Mouse (Mus musculus): ENCODE results near the gene Atf6b. TPM values are rescaled to one million over a fixed set of nuclear protein-coding genes. Genes with fewer than 3 reads are reported as not detected.

The Atf6b gene
- polyA plus RNA-seq, 1 experiment from 2014 or later = 117 TPM

- Histone ChIP-seq H3K36me3 (peaks cover 63% of the 10 kb centered on the region), H3K27me3 (no peaks in the 10 kb centered on the region), H3K27ac (no peak overlapping the region), H3K4me3 (no peak overlapping the region), H3K4me2 (no peak overlapping the region), H3K4me1 (replicated peaks) (peaks cover 33% of the 10 kb centered on the region), H3K9me3 (no peaks in the 10 kb centered on the region), H3K9ac (0 out of 2 replicates have a peak overlapping the region, but pooled peaks have one; percentile 13)
- 88% methylated on average over 8 of the region's 8 CpGs for WGBS
- ATAC-seq (ENCODE audit: low FRiP score) = no peak
Measured at GRCm38 (mm10) chr17:34611050-34611449, 35.9 kb upstream of the Atf6b start.

DNA sequence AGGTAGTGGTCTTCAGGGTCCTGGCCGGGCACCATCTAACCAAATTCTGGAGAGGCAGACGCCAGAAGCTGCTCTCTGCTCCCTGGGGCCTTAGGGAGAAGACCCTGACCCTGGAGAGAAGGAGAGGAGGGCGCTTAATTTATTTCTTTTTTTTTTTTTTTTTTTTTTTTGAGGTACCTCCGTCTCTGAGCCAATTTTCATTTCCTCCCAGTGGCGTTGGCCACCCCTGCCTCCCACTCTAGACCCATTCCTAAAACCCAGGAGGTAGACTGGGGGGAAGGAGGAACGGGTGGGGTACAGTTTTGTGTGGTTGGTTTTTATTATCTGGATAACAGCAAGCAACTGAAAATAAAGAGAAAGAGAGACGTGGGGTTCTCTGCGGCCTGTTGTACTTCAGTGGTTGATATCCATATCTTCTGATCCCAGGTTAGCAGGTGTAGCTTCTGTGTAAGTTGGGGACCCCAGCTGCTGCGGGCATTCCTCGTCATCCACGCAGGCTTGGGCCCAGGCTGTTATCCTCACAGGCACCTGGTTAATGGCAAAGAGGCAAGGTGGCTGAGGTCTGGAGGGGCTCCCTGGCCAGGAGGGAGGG, 33.8 kb upstream of the Atf6b start:
- Histone ChIP-seq H3K36me3 (peaks cover 76% of the 10 kb centered on the region), H3K27me3 (no peaks in the 10 kb centered on the region), H3K9me3 (no peaks in the 10 kb centered on the region), H3K4me3 (no peak overlapping the region), H3K4me1 (replicated peaks) (peaks cover 14% of the 10 kb centered on the region), H3K9ac (no peak overlapping the region), H3K4me2 (no peak overlapping the region), H3K27ac (no peak overlapping the region)
- 91% methylated on average over 10 of the region's 11 CpGs for WGBS
- ATAC-seq (ENCODE audit: low FRiP score) = no peak

- H3K27me3 ChIP-seq = no peaks in the 10 kb centered on the region
- no peaks in the 10 kb centered on the region for H3K9me3 ChIP-seq
- H3K4me1 ChIP-seq (replicated peaks) = peaks cover 7% of the 10 kb centered on the region
- no peak for ATAC-seq (ENCODE audit: low FRiP score)
- H3K9ac ChIP-seq = no peak overlapping the region
- 85% methylated on average over 10 of the region's 10 CpGs for WGBS
- H3K36me3 ChIP-seq = peaks cover 76% of the 10 kb centered on the region
- H3K27ac ChIP-seq = no peak overlapping the region
- no peak overlapping the region for H3K4me3 ChIP-seq
- no peak overlapping the region for H3K4me2 ChIP-seq
Measured at GRCm38 (mm10) chr17:34613830-34614229, 33.1 kb upstream of the Atf6b start.

GRCm38 (mm10) chr17:34615871-34616270, 31.1 kb upstream of the Atf6b start, which contains the start of gene Egfl8:
TSS of gene Egfl8 (minus strand) at chr17:34615971.
- peaks cover 77% of the 10 kb centered on the region for H3K36me3 ChIP-seq
- no peaks in the 10 kb centered on the region for H3K27me3 ChIP-seq
- peak within 1 kb of the TSS; percentile 11; the same call in 1 of the 2 replicates for H3K9ac ChIP-seq
- no peak within 1 kb of the TSS for H3K4me3 ChIP-seq
- no peaks in the 10 kb centered on the region for H3K4me1 ChIP-seq (replicated peaks)
- H3K4me2 ChIP-seq = peak within 1 kb of the TSS; percentile 13; the same call in 1 of the 2 replicates
- ATAC-seq (ENCODE audit: low FRiP score) = no peak
- H3K27ac ChIP-seq = peak within 1 kb of the TSS; percentile 41; the same call in 1 of the 2 replicates
- 54% methylated on average over 6 of the region's 6 CpGs for WGBS
- H3K9me3 ChIP-seq = no peaks in the 10 kb centered on the region

DNA sequence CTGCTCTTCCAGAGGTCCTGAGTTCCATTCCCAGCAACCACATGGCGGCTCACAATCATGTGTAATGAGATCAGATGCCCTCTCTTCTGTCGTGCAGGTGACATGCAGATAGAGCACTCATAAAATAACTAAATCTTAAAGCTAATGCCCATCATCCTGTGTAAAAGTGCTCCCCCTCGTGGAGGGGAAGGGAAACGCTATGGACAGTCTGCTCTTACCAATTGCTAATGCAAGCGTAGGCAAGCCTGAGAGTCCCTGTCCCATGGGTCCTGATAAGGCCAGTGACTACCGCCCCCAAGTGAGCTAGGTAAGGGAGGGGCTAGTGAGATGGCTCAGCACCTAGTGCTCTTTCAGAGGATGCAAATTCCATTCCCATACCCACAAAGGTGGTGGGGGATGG, 27.9 kb upstream of the Atf6b start:
- no peak overlapping the region for H3K4me3 ChIP-seq
- ATAC-seq (ENCODE audit: low FRiP score) = no peak
- peaks cover 75% of the 10 kb centered on the region for H3K36me3 ChIP-seq
- 12% methylated on average over 6 of the region's 6 CpGs for WGBS
- H3K27me3 ChIP-seq = no peaks in the 10 kb centered on the region
- no peak overlapping the region for H3K9ac ChIP-seq
- H3K9me3 ChIP-seq = no peaks in the 10 kb centered on the region
- no peaks in the 10 kb centered on the region for H3K4me1 ChIP-seq (replicated peaks)
- H3K27ac ChIP-seq = no peak overlapping the region
- no peak overlapping the region for H3K4me2 ChIP-seq

DNA sequence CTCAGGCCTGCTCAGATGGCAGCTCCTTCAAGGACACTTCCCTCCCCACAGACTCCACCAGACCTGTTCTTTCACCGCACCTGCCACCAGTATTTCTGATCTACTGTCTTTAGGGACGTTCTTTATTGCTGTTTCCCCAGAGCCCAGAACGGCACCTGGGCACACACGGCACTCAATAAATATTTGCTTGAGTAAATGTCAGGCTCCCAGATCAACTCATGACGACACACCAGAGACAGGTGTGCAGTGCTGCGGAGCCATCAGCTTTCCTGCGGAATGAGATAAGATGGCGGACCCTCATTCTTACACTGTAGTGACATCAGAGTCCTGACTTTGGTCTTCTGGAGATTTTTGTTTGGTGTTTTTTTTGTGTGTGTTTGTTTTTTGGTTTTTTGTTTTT, 25.9 kb upstream of the Atf6b start:
- WGBS = 93% methylated on average over 8 of the region's 8 CpGs
- H3K4me1 ChIP-seq (replicated peaks) = peaks cover 4% of the 10 kb centered on the region

GRCm38 (mm10) chr17:34623161-34623560, 23.8 kb upstream of the Atf6b start:
- Histone ChIP-seq H3K27me3 (no peaks in the 10 kb centered on the region), H3K9ac (no peak overlapping the region), H3K36me3 (peaks cover 44% of the 10 kb centered on the region), H3K4me1 (replicated peaks) (peaks cover 19% of the 10 kb centered on the region), H3K9me3 (no peaks in the 10 kb centered on the region), H3K27ac (no peak overlapping the region), H3K4me3 (no peak overlapping the region), H3K4me2 (no peak overlapping the region)
- no peak for ATAC-seq (ENCODE audit: low FRiP score)
- WGBS = 90% methylated on average over 9 of the region's 9 CpGs

More for the DNA sequence above, 25.9 kb upstream of the Atf6b start:
- no peak overlapping the region for H3K9ac ChIP-seq
- no peak overlapping the region for H3K4me3 ChIP-seq
- H3K9me3 ChIP-seq = no peaks in the 10 kb centered on the region
- H3K36me3 ChIP-seq = peaks cover 57% of the 10 kb centered on the region
- ATAC-seq (ENCODE audit: low FRiP score) = no peak
- no peak overlapping the region for H3K27ac ChIP-seq
- H3K4me2 ChIP-seq = no peak overlapping the region
- no peaks in the 10 kb centered on the region for H3K27me3 ChIP-seq

- WGBS = 98% methylated on average over 3 of the region's 3 CpGs
- Histone ChIP-seq H3K27ac (no peak overlapping the region), H3K4me3 (no peak overlapping the region), H3K4me1 (replicated peaks) (peaks cover 37% of the 10 kb centered on the region), H3K36me3 (peaks cover 35% of the 10 kb centered on the region), H3K9ac (no peak overlapping the region), H3K27me3 (peaks cover 5% of the 10 kb centered on the region), H3K4me2 (no peak overlapping the region), H3K9me3 (no peaks in the 10 kb centered on the region)
- no peak for ATAC-seq (ENCODE audit: low FRiP score)
Measured at GRCm38 (mm10) chr17:34624981-34625380, 22.0 kb upstream of the Atf6b start.

GRCm38 (mm10) chr17:34626062-34626772, 20.7 kb upstream of the Atf6b start:
- H3K9me3 ChIP-seq = no peaks in the 10 kb centered on the region
- peaks cover 17% of the 10 kb centered on the region for H3K27me3 ChIP-seq
- H3K4me2 ChIP-seq = peak overlapping the region; percentile 91
- peak overlapping the region; percentile 93 for H3K27ac ChIP-seq
- 53% methylated on average over 16 of the region's 16 CpGs for whole genome bisulfite sequencing
- H3K4me1 ChIP-seq (replicated peaks) = peaks cover 49% of the 10 kb centered on the region
- peak overlapping the region; percentile 83 for H3K9ac ChIP-seq
- H3K36me3 ChIP-seq = peaks cover 28% of the 10 kb centered on the region
- ATAC-seq (ENCODE audit: low FRiP score) = no peak
- peak overlapping the region; percentile 73 for H3K4me3 ChIP-seq

GRCm38 (mm10) chr17:34626773-34627092, 20.2 kb upstream of the Atf6b start:
- Histone ChIP-seq H3K36me3 (peaks cover 22% of the 10 kb centered on the region), H3K9ac (peak overlapping the region; percentile 83), H3K4me3 (peak overlapping the region; percentile 73), H3K27ac (peak overlapping the region; percentile 93), H3K4me1 (replicated peaks) (peaks cover 54% of the 10 kb centered on the region), H3K27me3 (peaks cover 22% of the 10 kb centered on the region), H3K9me3 (no peaks in the 10 kb centered on the region), H3K4me2 (peak overlapping the region; percentile 91)
- ATAC-seq (ENCODE audit: low FRiP score) = peak; percentile 43
- WGBS = 0% methylated on average over 18 of the region's 18 CpGs

DNA sequence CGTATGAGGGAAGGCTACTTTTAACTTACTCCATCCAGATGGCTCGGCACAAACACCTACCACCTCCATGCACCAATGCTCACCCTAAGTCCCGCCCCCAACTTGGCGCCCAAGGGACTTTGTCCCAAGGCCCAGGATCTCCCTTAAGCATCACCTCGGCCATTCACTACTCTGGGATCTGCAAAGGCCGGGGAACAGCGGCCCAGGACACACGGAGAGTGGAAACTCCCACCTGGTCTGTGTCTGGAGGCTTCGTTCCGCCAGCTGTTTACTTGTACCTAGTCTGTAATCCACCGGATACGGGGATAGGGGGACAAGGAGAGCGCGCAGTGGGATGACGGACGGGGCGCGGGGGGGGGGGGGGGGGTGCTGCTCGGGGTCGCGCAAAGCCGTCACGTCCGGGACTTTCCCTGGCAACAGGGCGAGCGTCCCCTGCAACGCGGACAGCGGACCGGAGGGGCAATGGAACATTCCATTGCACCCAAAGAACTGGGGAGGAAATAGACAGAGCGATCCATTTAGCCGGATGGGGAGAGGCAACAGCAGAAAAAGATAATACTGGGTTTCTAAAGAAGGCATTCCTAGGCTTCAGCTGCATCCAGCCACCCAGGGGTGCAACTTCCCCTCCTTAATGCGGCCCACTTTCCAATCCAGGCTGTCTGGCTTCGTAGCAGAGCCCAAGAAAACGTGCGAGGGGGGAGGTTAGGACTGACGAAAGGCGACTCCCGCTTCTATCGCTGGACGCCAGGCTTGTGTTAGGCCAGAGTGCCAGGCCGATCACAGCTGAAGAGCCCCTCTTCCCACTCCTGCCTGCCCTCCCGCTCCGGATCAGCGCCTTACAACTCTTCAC, 19.6 kb upstream of the Atf6b start:
- Histone ChIP-seq H3K4me1 (replicated peaks) (peaks cover 60% of the 10 kb centered on the region), H3K27me3 (peaks cover 28% of the 10 kb centered on the region), H3K9me3 (no peaks in the 10 kb centered on the region), H3K36me3 (peaks cover 17% of the 10 kb centered on the region), H3K9ac (peak overlapping the region; percentile 83), H3K4me2 (peak overlapping the region; percentile 91), H3K27ac (peak overlapping the region; percentile 93), H3K4me3 (peak overlapping the region; percentile 73)
- peak; percentile 73 for ATAC-seq (ENCODE audit: low FRiP score)
- WGBS = 0% methylated on average over 42 of the region's 45 CpGs

GRCm38 (mm10) chr17:34627943-34628643, 18.9 kb upstream of the Atf6b start, which contains the start of gene Ppt2:
TSS of gene Ppt2 (minus strand) at chr17:34628510.
- H3K4me1 ChIP-seq (replicated peaks) = peaks cover 61% of the 10 kb centered on the region
- H3K4me2 ChIP-seq = peak within 1 kb of the TSS; percentile 91
- no peaks in the 10 kb centered on the region for H3K9me3 ChIP-seq
- peak; percentile 22 for ATAC-seq (ENCODE audit: low FRiP score)
- H3K4me3 ChIP-seq = peak within 1 kb of the TSS; percentile 73
- H3K27me3 ChIP-seq = peaks cover 36% of the 10 kb centered on the region
- peak within 1 kb of the TSS; percentile 83 for H3K9ac ChIP-seq
- H3K27ac ChIP-seq = peak within 1 kb of the TSS; percentile 93
- WGBS = 8% methylated on average over 29 of the region's 29 CpGs
- H3K36me3 ChIP-seq = peaks cover 10% of the 10 kb centered on the region

All from hindbrain, embryonic 13.5 days (tissue).